Mouse (Mus musculus) forebrain, embryonic 10.5 days (tissue): ENCODE measurements around the gene Sh3rf3. TPM values are rescaled to one million over a fixed set of nuclear protein-coding genes. Genes with fewer than 3 reads are reported as not detected.
A peak's percentile ranks its signal among the peaks of the same experiment; 100 is the strongest.

Source experiments
- DNase-seq: peaks from one replicate; pipeline ENCODE4 v3.0.0-alpha.2; 2017; ENCODE audit warnings: low spot score; ENCODE audit errors: extremely low spot score
- H3K27ac ChIP-seq: fragments of 300-500 bp; sonication (generic); 2 replicates; pipeline ENCODE4 v1.5.1; 2016; ENCODE audit warnings: mild to moderate bottlenecking
- H3K27me3 ChIP-seq: fragments of 300-500 bp; sonication (generic); 2 replicates; pipeline ENCODE4 v1.6.1; 2016; ENCODE audit warnings: mild to moderate bottlenecking; ENCODE audit not compliant: poor library complexity, severe bottlenecking
- H3K36me3 ChIP-seq: fragments of 300-500 bp; sonication (generic); replicated peaks from 2 replicates; pipeline ENCODE4 v1.6.1; 2016; ENCODE audit warnings: mild to moderate bottlenecking, moderate library complexity
- H3K4me1 ChIP-seq: fragments of 300-500 bp; sonication (generic); 2 replicates; pipeline ENCODE4 v1.6.1; 2016
- H3K4me3 ChIP-seq: fragments of 300-500 bp; sonication (generic); 2 replicates; pipeline ENCODE4 v1.5.1; 2016; ENCODE audit warnings: mild to moderate bottlenecking, moderate library complexity
- H3K9me3 ChIP-seq: fragments of 300-500 bp; sonication (generic); 2 replicates; pipeline ENCODE4 v1.6.1; 2016; ENCODE audit warnings: mild to moderate bottlenecking, moderate library complexity
- WGBS: fragments of 180-500 bp; shearing (Covaris S2); methylation state at CpG from one replicate; pipeline ENCODE4 v1.1.7; 2016; 5-methylcytosine and 5-hydroxymethylcytosine counted together
- polyA plus RNA-seq: library from polyadenylated mRNA; unstranded; fragments of >200 nt; fragmentation: Nextera tagmentation; extraction: Ambion mirVana; gene quantifications from 2 replicates; pipeline ENCODE4 v1.2.1, GENCODE M21; 2016

The Sh3rf3 gene
- polyA plus RNA-seq, 1 experiment from 2014 or later: 0.48 TPM

GRCm38 (mm10) chr10:58936441-58936860 lies 123.3 kb downstream of the Sh3rf3 start:
- no peak for DNase-seq
- Histone ChIP-seq H3K9me3 (no peaks in the 10 kb centered on the region), H3K27me3 (peaks cover 26% of the 10 kb centered on the region), H3K27ac (no peak overlapping the region), H3K4me1 (peaks cover 27% of the 10 kb centered on the region), H3K36me3 (no peaks in the 10 kb centered on the region), H3K4me3 (no peak overlapping the region)
- WGBS: 78% methylated on average over 9 of the region's 9 CpGs

- WGBS: 81% methylated on average over 3 of the region's 3 CpGs
- H3K27me3 ChIP-seq: peaks cover 21% of the 10 kb centered on the region
- no peak for DNase-seq
- H3K36me3 ChIP-seq: no peaks in the 10 kb centered on the region
- H3K4me1 ChIP-seq: peaks cover 20% of the 10 kb centered on the region
- H3K9me3 ChIP-seq: no peaks in the 10 kb centered on the region
- no peak overlapping the region for H3K27ac ChIP-seq
- H3K4me3 ChIP-seq: no peak overlapping the region
Measured at GRCm38 (mm10) chr10:58937521-58937920, 124.4 kb downstream of the Sh3rf3 start.

- H3K27ac ChIP-seq: no peak overlapping the region
- whole genome bisulfite sequencing: 85% methylated on average over 3 of the region's 3 CpGs
- no peaks in the 10 kb centered on the region for H3K4me1 ChIP-seq
- no peaks in the 10 kb centered on the region for H3K36me3 ChIP-seq
- peaks cover 40% of the 10 kb centered on the region for H3K27me3 ChIP-seq
- no peaks in the 10 kb centered on the region for H3K9me3 ChIP-seq
- DNase-seq: no peak
- H3K4me3 ChIP-seq: no peak overlapping the region
Measured at GRCm38 (mm10) chr10:58942819-58943218, 129.7 kb downstream of the Sh3rf3 start.

- Histone ChIP-seq H3K4me1 (no peaks in the 10 kb centered on the region), H3K36me3 (no peaks in the 10 kb centered on the region), H3K9me3 (no peaks in the 10 kb centered on the region), H3K27me3 (peaks cover 51% of the 10 kb centered on the region), H3K4me3 (no peak overlapping the region), H3K27ac (no peak overlapping the region)
- 86% methylated on average over 9 of the region's 9 CpGs for WGBS
- no peak for DNase-seq
Measured at GRCm38 (mm10) chr10:58943661-58944400, 130.7 kb downstream of the Sh3rf3 start.

GRCm38 (mm10) chr10:58944930-58945329 lies 131.8 kb downstream of the Sh3rf3 start:
- Histone ChIP-seq H3K27me3 (peaks cover 55% of the 10 kb centered on the region), H3K9me3 (no peaks in the 10 kb centered on the region), H3K36me3 (no peaks in the 10 kb centered on the region), H3K27ac (no peak overlapping the region), H3K4me1 (peaks cover 11% of the 10 kb centered on the region), H3K4me3 (no peak overlapping the region)
- DNase-seq: no peak
- WGBS: 89% methylated on average over 6 of the region's 6 CpGs

- Histone ChIP-seq H3K4me3 (peak overlapping the region; percentile 10; the same call in 1 of the 2 replicates), H3K4me1 (peaks cover 20% of the 10 kb centered on the region), H3K27me3 (peaks cover 61% of the 10 kb centered on the region), H3K36me3 (no peaks in the 10 kb centered on the region), H3K9me3 (no peaks in the 10 kb centered on the region), H3K27ac (peak overlapping the region; percentile 72)
- 23% methylated on average over 11 of the region's 11 CpGs for WGBS
- DNase-seq: peak; percentile 21
Measured at GRCm38 (mm10) chr10:58949770-58950638, 136.8 kb downstream of the Sh3rf3 start.

- no peak overlapping the region for H3K27ac ChIP-seq
- WGBS: 89% methylated on average over 4 of the region's 4 CpGs
Measured at GRCm38 (mm10) chr10:58960193-58960592, 147.0 kb downstream of the Sh3rf3 start.

GRCm38 (mm10) chr10:58968236-58968635 lies 155.1 kb downstream of the Sh3rf3 start:
- H3K36me3 ChIP-seq: no peaks in the 10 kb centered on the region
- H3K27ac ChIP-seq: no peak overlapping the region
- H3K9me3 ChIP-seq: no peaks in the 10 kb centered on the region
- H3K27me3 ChIP-seq: no peaks in the 10 kb centered on the region
- whole genome bisulfite sequencing: 93% methylated on average over 4 of the region's 4 CpGs
- H3K4me3 ChIP-seq: no peak overlapping the region
- no peaks in the 10 kb centered on the region for H3K4me1 ChIP-seq
- DNase-seq: no peak

More at GRCm38 (mm10) chr10:58960193-58960592, 147.0 kb downstream of the Sh3rf3 start:
- H3K4me1 ChIP-seq: no peaks in the 10 kb centered on the region
- no peak for DNase-seq
- no peaks in the 10 kb centered on the region for H3K27me3 ChIP-seq
- H3K4me3 ChIP-seq: no peak overlapping the region
- H3K9me3 ChIP-seq: peaks cover 3% of the 10 kb centered on the region; the same call in 1 of the 2 replicates
- H3K36me3 ChIP-seq: no peaks in the 10 kb centered on the region

GRCm38 (mm10) chr10:58969351-58969750 lies 156.2 kb downstream of the Sh3rf3 start:
- no peak for DNase-seq
- WGBS: 86% methylated on average over 5 of the region's 5 CpGs
- Histone ChIP-seq H3K36me3 (no peaks in the 10 kb centered on the region), H3K4me3 (no peak overlapping the region), H3K27me3 (no peaks in the 10 kb centered on the region), H3K27ac (no peak overlapping the region), H3K9me3 (no peaks in the 10 kb centered on the region), H3K4me1 (no peaks in the 10 kb centered on the region)

- Histone ChIP-seq H3K4me3 (no peak overlapping the region), H3K9me3 (no peaks in the 10 kb centered on the region), H3K36me3 (no peaks in the 10 kb centered on the region), H3K27me3 (no peaks in the 10 kb centered on the region), H3K4me1 (no peaks in the 10 kb centered on the region), H3K27ac (no peak overlapping the region)
- DNase-seq: no peak
- WGBS: 91% methylated on average over 1 of the region's 1 CpGs
Measured at GRCm38 (mm10) chr10:58972115-58972514, 159.0 kb downstream of the Sh3rf3 start.

- no peak for DNase-seq
- Histone ChIP-seq H3K36me3 (no peaks in the 10 kb centered on the region), H3K4me3 (no peak overlapping the region), H3K9me3 (no peaks in the 10 kb centered on the region), H3K4me1 (peaks cover 4% of the 10 kb centered on the region), H3K27ac (no peak overlapping the region), H3K27me3 (no peaks in the 10 kb centered on the region)
- 91% methylated on average over 5 of the region's 5 CpGs for WGBS
Measured at GRCm38 (mm10) chr10:58974138-58974537, 161.0 kb downstream of the Sh3rf3 start.

- Histone ChIP-seq H3K27me3 (no peaks in the 10 kb centered on the region), H3K4me3 (no peak overlapping the region), H3K9me3 (no peaks in the 10 kb centered on the region), H3K36me3 (no peaks in the 10 kb centered on the region), H3K4me1 (peaks cover 37% of the 10 kb centered on the region), H3K27ac (no peak overlapping the region)
- WGBS: 26% methylated on average over 7 of the region's 7 CpGs
- no peak for DNase-seq
Measured at GRCm38 (mm10) chr10:58979320-58979959, 166.3 kb downstream of the Sh3rf3 start.
